Comparison of ENCODE assay signal across 17 mouse cellular contexts in genomic region chr9:75719481-75719880, GRCm38 (mm10). TPM values are rescaled to one million over a fixed set of nuclear protein-coding genes. Genes with fewer than 3 reads are reported as not detected.
DNase-seq lines count a peak whose midpoint lies in the region; ATAC-seq and TF ChIP-seq lines count a peak whose summit lies in the region.
"Had no signal": no experiment of that assay in that cellular context is flagged by ENCODE, and none has a peak within 500 bp of the region (broad histone marks: within the 10 kb centered on the region; RNA-seq: fewer than 3 reads in every experiment).

No protein-coding gene starts in this region.

- H3K4me3 ChIP-seq in lung, postnatal 0 days (ENCODE audit: low read depth, low read length), result no peak overlapping the region
- H3K4me3 ChIP-seq in lung, adult 2 months (replicated peaks; ENCODE audit: extremely low read depth, low read depth, low read length), result no peak overlapping the region
- H3K4me3 ChIP-seq: hindbrain, embryonic 10.5 days had no signal

- no peaks in the 10 kb centered on the region for H3K36me3 ChIP-seq in lung, postnatal 0 days (ENCODE audit: insufficient read depth, low read length)
- H3K36me3 ChIP-seq: hindbrain, embryonic 10.5 days had no signal

- no peak for TF ChIP-seq POLR2A in lung, adult 2 months (IDR thresholded peaks at IDR 0.05; ENCODE audit: borderline replicate concordance, extremely low read depth, low read depth, low read length)

- TF ChIP-seq CTCF in lung, postnatal 0 days (IDR thresholded peaks at IDR 0.05), result no peak
- TF ChIP-seq CTCF in lung, adult 2 months (IDR thresholded peaks at IDR 0.05; ENCODE audit: insufficient read depth, low read length), result no peak

- H3K27ac ChIP-seq in lung, postnatal 0 days (ENCODE audit: low read length), result no peak overlapping the region
- H3K27ac ChIP-seq: hindbrain, embryonic 10.5 days; liver, embryonic 14.5 days had no signal

- no peak overlapping the region for H3K9ac ChIP-seq in lung, postnatal 0 days (replicated peaks; ENCODE audit: low read depth)
- H3K9ac ChIP-seq: liver, embryonic 14.5 days had no signal

- no peaks in the 10 kb centered on the region for H3K27me3 ChIP-seq in lung, postnatal 0 days (replicated peaks; ENCODE audit: insufficient read depth, low read length)
- H3K27me3 ChIP-seq: CH12.LX had no signal

- no peaks in the 10 kb centered on the region for H3K9me3 ChIP-seq in lung, postnatal 0 days (ENCODE audit: low read length)
- H3K9me3 ChIP-seq: hindbrain, embryonic 10.5 days had no signal

- 71% methylated on average over 3 of the region's 3 CpGs for WGBS in lung, postnatal 0 days
- WGBS in lung, adult 2 months, result 79% methylated on average over 3 of the region's 3 CpGs

- TF ChIP-seq EP300 in lung, postnatal 0 days (IDR thresholded peaks at IDR 0.05), result no peak

- peak; percentile 3 for DNase-seq in embryo, embryonic 11 days
- no peak for DNase-seq in embryo, embryonic 10.5 days (ENCODE audit: low spot score)
- peak; percentile 7 for DNase-seq in lung, postnatal 0 days (ENCODE audit: low spot score)
- no peak for DNase-seq in lung, adult 2 months
- DNase-seq in gastrocnemius, postnatal 10 days, result peak; percentile 12
- DNase-seq in lung, postnatal 36 days, result peak; percentile 20
- DNase-seq in adrenal gland, postnatal 36 days, result no peak
- no peak for DNase-seq in testis, postnatal 14 days (ENCODE audit: low spot score)
- DNase-seq: midbrain, embryonic 14.5 days; right cerebral cortex, adult 18-20 months; thymus, postnatal 14 days had no signal

- ATAC-seq in lung, postnatal 0 days, result no peak
- ATAC-seq: inflammation-experienced regulatory T-cells, adult 6 months had no signal

- H3K4me2 ChIP-seq in lung, postnatal 0 days (replicated peaks; ENCODE audit: low read depth, low read length), result no peak overlapping the region

- no peaks in the 10 kb centered on the region for H3K4me1 ChIP-seq in lung, postnatal 0 days (ENCODE audit: insufficient read depth, low read depth, low read length)
- no peaks in the 10 kb centered on the region for H3K4me1 ChIP-seq in lung, adult 2 months (ENCODE audit: control insufficient read depth, insufficient read depth, low read length)
- H3K4me1 ChIP-seq: hindbrain, embryonic 10.5 days had no signal

RNA-seq across cellular contexts. Expression of gene Scg3, which starts 35.6 kb away (rescaled TPM):
- 0.42 and 0.56 TPM in 2 replicates for polyA plus RNA-seq in lung, postnatal 0 days (2015; fragmentation: Nextera tagmentation; extraction: Ambion mirVana)
- polyA plus RNA-seq in lung, adult 2 months (2012; rRNA removed), result 0.38 and 1.6 TPM in 2 replicates
- total RNA-seq in gastrocnemius, postnatal 10 days (2021), result 1 to 10 TPM; 2.6 to 2.7 TPM
- 10 to 100 TPM; 19.9 to 20.2 TPM for total RNA-seq in adrenal gland, postnatal 36 days (2021)
- total RNA-seq: CH12.LX; common myeloid progenitor, adult 5-6 weeks had no signal
- polyA plus RNA-seq: inflammation-experienced regulatory T-cells, adult 6 months; spleen, adult 2 months had no signal

RNA-seq across cellular contexts. Expression of gene Bmp5, which starts 55.7 kb away (rescaled TPM):
- 14.7 and 18.0 TPM in 2 replicates for polyA plus RNA-seq in lung, postnatal 0 days (2015; fragmentation: Nextera tagmentation; extraction: Ambion mirVana)
- 7.3 and 13.3 TPM in 2 replicates for polyA plus RNA-seq in lung, adult 2 months (2012; rRNA removed)
- total RNA-seq in gastrocnemius, postnatal 10 days (2021), result 1 to 10 TPM; 3.8 to 5.3 TPM
- 1 to 10 TPM; 2.3 to 2.5 TPM for total RNA-seq in adrenal gland, postnatal 36 days (2021)
- total RNA-seq: CH12.LX; common myeloid progenitor, adult 5-6 weeks had no signal
- polyA plus RNA-seq: inflammation-experienced regulatory T-cells, adult 6 months; spleen, adult 2 months had no signal

Comparison
In these comparisons a context has a peak if more than half of its experiments do, and no peak if none do; other contexts are left out.
1. DNase-seq: peak in embryo, embryonic 11 days (single experiment), lung, postnatal 0 days (single experiment), gastrocnemius, postnatal 10 days (single experiment) and lung, postnatal 36 days (single experiment); none in embryo, embryonic 10.5 days (single experiment), lung, adult 2 months (single experiment), adrenal gland, postnatal 36 days (0 of 2) and testis, postnatal 14 days (single experiment).
2. RNA of gene Scg3, which starts 35.6 kb away (total RNA-seq): 19.9 to 20.2 TPM in adrenal gland, postnatal 36 days; 2.6 to 2.7 TPM in gastrocnemius, postnatal 10 days; every median in the first group is over 4 times any median in the second.